Mouse (Mus musculus): ENCODE measurements around the gene Rgl2. TPM values are rescaled to one million over a fixed set of nuclear protein-coding genes. Genes with fewer than 3 reads are reported as not detected.
"Not testable (repeated sequence)": the region's sequence is repeated elsewhere in the genome, so short reads cannot be mapped to it uniquely, and the experiment has no call there.

Gene Rgl2
- polyA plus RNA-seq, 1 experiment, result 20.1 TPM

- no peak overlapping the region for H3ac ChIP-seq (ENCODE audit: control insufficient read depth, insufficient read length)
- H3K79me2 ChIP-seq (ENCODE audit: control insufficient read depth, insufficient read depth), result no peaks in the 10 kb centered on the region
- no peak overlapping the region for H3K4me2 ChIP-seq (ENCODE audit: low read depth)
- no peak overlapping the region for H3K4me3 ChIP-seq
- H3K27me3 ChIP-seq (ENCODE audit: control insufficient read depth, insufficient read depth, insufficient read length), result no peaks in the 10 kb centered on the region
- no peaks in the 10 kb centered on the region for H3K36me3 ChIP-seq (ENCODE audit: control insufficient read depth, insufficient read depth)
- TF ChIP-seq TCF12 (IDR thresholded peaks at IDR 0.05; ENCODE audit: insufficient read depth, poor library complexity, severe bottlenecking), result no peak
- no peak for TF ChIP-seq MYOD1 (IDR thresholded peaks at IDR 0.05; ENCODE audit: control insufficient read depth in 1 of 3, insufficient read length in 2 of 3, low read depth in 2 of 3)
These were observed 27.3 kb upstream of the Rgl2 start for GRCm38 (mm10) chr17:33902079-33902478.

GRCm38 (mm10) chr17:33902491-33902890, 26.9 kb upstream of the Rgl2 start:
- TF ChIP-seq TCF12 (IDR thresholded peaks at IDR 0.05; ENCODE audit: insufficient read depth, poor library complexity, severe bottlenecking) (no peak), MYOD1 (IDR thresholded peaks at IDR 0.05; ENCODE audit: control insufficient read depth in 1 of 3, insufficient read length in 2 of 3, low read depth in 2 of 3) (no peak), MYOG (IDR thresholded peaks at IDR 0.05; ENCODE audit: control insufficient read depth in 1 of 3, insufficient read depth in 1 of 3, insufficient read length in 2 of 3, low read depth in 2 of 3) (no peak), MAX (IDR thresholded peaks at IDR 0.05; ENCODE audit: low read depth) (no peak), SRF (IDR thresholded peaks at IDR 0.05; ENCODE audit: control insufficient read depth, insufficient read length, low read depth) (no peak), CEBPB (IDR thresholded peaks at IDR 0.05; ENCODE audit: insufficient read depth, poor library complexity, severe bottlenecking) (no peak), POLR2A (IDR thresholded peaks at IDR 0.05; ENCODE audit: insufficient read length, low read depth) (no peak), USF1 (IDR thresholded peaks at IDR 0.05; ENCODE audit: low read depth) (no peak), REST (IDR thresholded peaks at IDR 0.05; ENCODE audit: insufficient read depth, insufficient read length) (no peak), E2F4 (IDR thresholded peaks at IDR 0.05; ENCODE audit: insufficient read depth) (no peak), POLR2AphosphoS2 (IDR thresholded peaks at IDR 0.05; ENCODE audit: insufficient read length, low read depth) (no peak), TCF3 (IDR thresholded peaks at IDR 0.05; ENCODE audit: insufficient read length, low read depth) (no peak)
- Histone ChIP-seq H3K27me3 (ENCODE audit: control insufficient read depth, insufficient read depth, insufficient read length) (no peaks in the 10 kb centered on the region), H3ac (ENCODE audit: control insufficient read depth, insufficient read length) (no peak overlapping the region), H3K4me2 (ENCODE audit: low read depth) (no peak overlapping the region), H3K36me3 (ENCODE audit: control insufficient read depth, insufficient read depth) (no peaks in the 10 kb centered on the region), H3K79me2 (ENCODE audit: control insufficient read depth, insufficient read depth) (no peaks in the 10 kb centered on the region), H3K4me3 (no peak overlapping the region)

GRCm38 (mm10) chr17:33903911-33904651, 25.3 kb upstream of the Rgl2 start:
- H3K79me2 ChIP-seq (ENCODE audit: control insufficient read depth, insufficient read depth); H3K4me3 ChIP-seq; H3K27me3 ChIP-seq (ENCODE audit: control insufficient read depth, insufficient read depth, insufficient read length); H3ac ChIP-seq (ENCODE audit: control insufficient read depth, insufficient read length); H3K4me2 ChIP-seq (ENCODE audit: low read depth); H3K36me3 ChIP-seq (ENCODE audit: control insufficient read depth, insufficient read depth): not testable (repeated sequence)

GRCm38 (mm10) chr17:33904835-33905234, 24.5 kb upstream of the Rgl2 start, which contains the start of gene Platr17:
Gene Platr17 (plus strand): TSS chr17:33905135.
- not testable (repeated sequence) for H3K27me3 ChIP-seq (ENCODE audit: control insufficient read depth, insufficient read depth, insufficient read length); H3K4me2 ChIP-seq (ENCODE audit: low read depth); H3K4me3 ChIP-seq; H3K36me3 ChIP-seq (ENCODE audit: control insufficient read depth, insufficient read depth); H3K79me2 ChIP-seq (ENCODE audit: control insufficient read depth, insufficient read depth); H3ac ChIP-seq (ENCODE audit: control insufficient read depth, insufficient read length)

GRCm38 (mm10) chr17:33908331-33909076, 20.8 kb upstream of the Rgl2 start:
- Histone ChIP-seq H3K4me3 (peak overlapping the region; percentile 85), H3K4me2 (ENCODE audit: low read depth) (peak overlapping the region; percentile 98)

More at GRCm38 (mm10) chr17:33908331-33909076, 20.8 kb upstream of the Rgl2 start:
- TF ChIP-seq MYOG (IDR thresholded peaks at IDR 0.05; ENCODE audit: control insufficient read depth in 1 of 3, insufficient read depth in 1 of 3, insufficient read length in 2 of 3, low read depth in 2 of 3), result no peak
- no peak for TF ChIP-seq SRF (IDR thresholded peaks at IDR 0.05; ENCODE audit: control insufficient read depth, insufficient read length, low read depth)
- TF ChIP-seq REST (IDR thresholded peaks at IDR 0.05; ENCODE audit: insufficient read depth, insufficient read length), result no peak
- no peak for TF ChIP-seq E2F4 (IDR thresholded peaks at IDR 0.05; ENCODE audit: insufficient read depth)
- TF ChIP-seq MYOD1 (IDR thresholded peaks at IDR 0.05; ENCODE audit: control insufficient read depth in 1 of 3, insufficient read length in 2 of 3, low read depth in 2 of 3), result no peak
- TF ChIP-seq MAX (IDR thresholded peaks at IDR 0.05; ENCODE audit: low read depth), result no peak
- TF ChIP-seq CEBPB (IDR thresholded peaks at IDR 0.05; ENCODE audit: insufficient read depth, poor library complexity, severe bottlenecking), result no peak
- no peak for TF ChIP-seq POLR2A (IDR thresholded peaks at IDR 0.05; ENCODE audit: insufficient read length, low read depth)
- no peak for TF ChIP-seq USF1 (IDR thresholded peaks at IDR 0.05; ENCODE audit: low read depth)
- H3K36me3 ChIP-seq (ENCODE audit: control insufficient read depth, insufficient read depth), result peaks cover 11% of the 10 kb centered on the region
- no peaks in the 10 kb centered on the region for H3K27me3 ChIP-seq (ENCODE audit: control insufficient read depth, insufficient read depth, insufficient read length)
- peaks cover 13% of the 10 kb centered on the region for H3K79me2 ChIP-seq (ENCODE audit: control insufficient read depth, insufficient read depth)
- peak overlapping the region; percentile 44 for H3ac ChIP-seq (ENCODE audit: control insufficient read depth, insufficient read length)

All from myocyte (in vitro differentiated cells).